ENCODE assay signal across 15 mouse cellular contexts in the genomic region with DNA sequence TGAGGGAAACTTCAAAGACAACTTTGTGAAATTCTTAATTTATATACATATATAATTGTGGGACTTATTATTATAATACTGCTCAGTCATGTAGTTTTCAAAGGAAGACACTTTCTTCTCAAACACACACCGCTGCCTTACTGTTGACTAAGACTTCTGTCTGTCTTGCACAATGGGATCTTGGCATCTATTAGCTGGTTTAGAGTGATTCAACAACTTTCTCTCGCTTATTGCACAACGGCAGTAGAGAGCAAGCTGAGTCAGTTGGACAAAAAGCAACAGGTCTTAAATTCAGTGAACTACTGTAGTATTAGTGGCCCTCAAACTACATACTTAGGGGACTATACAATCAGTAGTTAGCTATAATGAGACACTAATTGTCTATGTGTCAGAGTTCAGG. TPM values are rescaled to one million over a fixed set of nuclear protein-coding genes. Genes with fewer than 3 reads are reported as not detected.
A peak's percentile ranks its signal among the peaks of the same experiment; 100 is the strongest.
DNase-seq lines count a peak whose midpoint lies in the region; ATAC-seq and TF ChIP-seq lines count a peak whose summit lies in the region.
"Had no signal": no experiment of that assay in that cellular context is flagged by ENCODE, and none has a peak within 500 bp of the region (broad histone marks: within the 10 kb centered on the region; RNA-seq: fewer than 3 reads in every experiment).

No protein-coding gene starts in this region.

- H3K4me1 ChIP-seq in heart, embryonic 12.5 days (replicated peaks) = no peaks in the 10 kb centered on the region
- H3K4me1 ChIP-seq in forebrain, embryonic 13.5 days = no peaks in the 10 kb centered on the region
- no peaks in the 10 kb centered on the region for H3K4me1 ChIP-seq in intestine, postnatal 0 days (replicated peaks; ENCODE audit: control insufficient read depth, insufficient read depth, low read length)
- H3K4me1 ChIP-seq: intestine, embryonic 15.5 days had no signal

- no peak overlapping the region for H3K27ac ChIP-seq in heart, embryonic 12.5 days (ENCODE audit: poor library complexity, severe bottlenecking)
- H3K27ac ChIP-seq in macrophage = peak overlapping the region; percentile 58
- H3K27ac ChIP-seq in forebrain, embryonic 13.5 days = no peak overlapping the region
- H3K27ac ChIP-seq in intestine, postnatal 0 days (ENCODE audit: low read depth, low read length) = no peak overlapping the region
- H3K27ac ChIP-seq: intestine, embryonic 15.5 days; left cerebral cortex, adult 2 months had no signal

- no peak for TF ChIP-seq CTCF in C2C12 (IDR thresholded peaks at IDR 0.05; ENCODE audit: control insufficient read depth, insufficient read depth, insufficient read length)
- TF ChIP-seq CTCF in intestine, postnatal 0 days (IDR thresholded peaks at IDR 0.05; ENCODE audit: low read depth) = no peak

- 84% methylated on average over 3 of the region's 3 CpGs for WGBS in heart, embryonic 12.5 days
- 0% methylated on average over 3 of the region's 3 CpGs for WGBS in macrophage (ENCODE audit: missing documents)
- 79% methylated on average over 3 of the region's 3 CpGs for WGBS in forebrain, embryonic 13.5 days
- WGBS in intestine, postnatal 0 days = 45% methylated on average over 3 of the region's 3 CpGs

- no peaks in the 10 kb centered on the region for H3K9me3 ChIP-seq in heart, embryonic 12.5 days (replicated peaks)
- H3K9me3 ChIP-seq in forebrain, embryonic 13.5 days (replicated peaks) = no peaks in the 10 kb centered on the region
- H3K9me3 ChIP-seq in intestine, postnatal 0 days (ENCODE audit: control insufficient read depth) = no peaks in the 10 kb centered on the region
- H3K9me3 ChIP-seq: embryonic facial prominence, embryonic 12.5 days; intestine, embryonic 15.5 days had no signal

- H3K79me3 ChIP-seq in C2C12 (ENCODE audit: low read depth) = no peaks in the 10 kb centered on the region

- H3K36me3 ChIP-seq in heart, embryonic 12.5 days = no peaks in the 10 kb centered on the region
- H3K36me3 ChIP-seq in C2C12 (ENCODE audit: control insufficient read depth, insufficient read depth) (no peaks in the 10 kb centered on the region), macrophage (ENCODE audit: inconsistent target) (no peaks in the 10 kb centered on the region)
- no peaks in the 10 kb centered on the region for H3K36me3 ChIP-seq in forebrain, embryonic 13.5 days (ENCODE audit: poor library complexity, severe bottlenecking)
- H3K36me3 ChIP-seq in intestine, postnatal 0 days (ENCODE audit: control insufficient read depth, insufficient read depth) = no peaks in the 10 kb centered on the region
- H3K36me3 ChIP-seq: embryonic facial prominence, embryonic 12.5 days; intestine, embryonic 15.5 days had no signal

- no peak overlapping the region for H3K9ac ChIP-seq in heart, embryonic 12.5 days
- H3K9ac ChIP-seq in forebrain, embryonic 13.5 days = no peak overlapping the region
- no peak overlapping the region for H3K9ac ChIP-seq in intestine, postnatal 0 days (ENCODE audit: low read depth, low read length)
- H3K9ac ChIP-seq: embryonic facial prominence, embryonic 12.5 days; intestine, embryonic 15.5 days; lung, embryonic 14.5 days had no signal

- H3K4me3 ChIP-seq in heart, embryonic 12.5 days = no peak overlapping the region
- H3K4me3 ChIP-seq in C2C12 (ENCODE audit: insufficient read depth, poor library complexity, severe bottlenecking) (no peak overlapping the region), macrophage (ENCODE audit: inconsistent target) (no peak overlapping the region)
- no peak overlapping the region for H3K4me3 ChIP-seq in forebrain, embryonic 13.5 days
- H3K4me3 ChIP-seq in intestine, postnatal 0 days (ENCODE audit: low read depth, low read length) = no peak overlapping the region
- H3K4me3 ChIP-seq: embryonic facial prominence, embryonic 12.5 days; intestine, embryonic 15.5 days; left cerebral cortex, adult 2 months had no signal

- ATAC-seq in heart, embryonic 12.5 days (ENCODE audit: insufficient number of reproducible peaks, low FRiP score) = no peak
- peak; percentile 40 for ATAC-seq in common myeloid progenitor, adult 5-6 weeks (replicated peaks; ENCODE audit: low read depth, poor library complexity, severe bottlenecking)
- no peak for ATAC-seq in forebrain, embryonic 13.5 days
- no peak for ATAC-seq in intestine, postnatal 0 days
- ATAC-seq: intestine, embryonic 15.5 days had no signal

- peak; percentile 93 for DNase-seq in heart, adult 11 months
- DNase-seq in kidney, postnatal 14 days = no peak
- DNase-seq: cerebellum, adult 8-10 months; kidney, postnatal 4 days; lung, embryonic 14.5 days; spleen, adult 18-20 months had no signal

- H3K4me2 ChIP-seq in heart, embryonic 12.5 days = no peak overlapping the region
- H3K4me2 ChIP-seq in forebrain, embryonic 13.5 days = no peak overlapping the region
- H3K4me2 ChIP-seq in intestine, postnatal 0 days (replicated peaks; ENCODE audit: low read depth) = no peak overlapping the region
- H3K4me2 ChIP-seq: embryonic facial prominence, embryonic 12.5 days; intestine, embryonic 15.5 days; lung, embryonic 14.5 days had no signal

- H3ac ChIP-seq in C2C12 (ENCODE audit: control insufficient read depth, insufficient read length, low read depth) = no peak overlapping the region

- no peaks in the 10 kb centered on the region for H3K79me2 ChIP-seq in C2C12 (ENCODE audit: control insufficient read depth, insufficient read depth)
- H3K79me2 ChIP-seq in macrophage (ENCODE audit: inconsistent target) = no peaks in the 10 kb centered on the region

- H3K27me3 ChIP-seq in heart, embryonic 12.5 days (replicated peaks) = no peaks in the 10 kb centered on the region
- no peaks in the 10 kb centered on the region for H3K27me3 ChIP-seq in C2C12 (ENCODE audit: control insufficient read depth, insufficient read depth, insufficient read length)
- no peaks in the 10 kb centered on the region for H3K27me3 ChIP-seq in forebrain, embryonic 13.5 days
- H3K27me3 ChIP-seq in intestine, postnatal 0 days (replicated peaks; ENCODE audit: control insufficient read depth, insufficient read depth, low read length) = no peaks in the 10 kb centered on the region
- H3K27me3 ChIP-seq: embryonic facial prominence, embryonic 12.5 days; intestine, embryonic 15.5 days had no signal

TF ChIP-seq in C2C12, 6 proteins besides CTCF, POLR2A, EP300 and RAD21:
- TF ChIP-seq CEBPB (IDR thresholded peaks at IDR 0.05; ENCODE audit: low read depth) (peak; percentile 94), MYOG (IDR thresholded peaks at IDR 0.05; ENCODE audit: control insufficient read depth, extremely low read depth, insufficient read length) (no peak)

RNA-seq across cellular contexts. Expression of gene Itm2b, which starts 25.0 kb away (rescaled TPM):
- polyA plus RNA-seq in heart, embryonic 12.5 days (2016; fragmentation: Nextera tagmentation; extraction: Ambion mirVana) = 642 and 652 TPM in 2 replicates
- polyA plus RNA-seq in C2C12 (2012; fragmentation: generic; extraction: Trizol) = 153 TPM
- 694 and 751 TPM in 2 replicates for total RNA-seq in common myeloid progenitor, adult 5-6 weeks (2017)
- total RNA-seq in macrophage (2018; cell fraction: chromatin; rRNA removed) = 100 to 1,000 TPM in 25 of 26 experiments, 10 to 100 TPM in 1; 99.9 to 715 (median 297) TPM
- 1,000 to 10,000 TPM; 2,781 to 4,191 (median 3,475) TPM for total RNA-seq in macrophage (2018; cell fraction: cytosol; rRNA removed)
- 1,000 to 10,000 TPM in 24 of 26 experiments, 100 to 1,000 TPM in 2; 559 to 2,630 (median 1,649) TPM for total RNA-seq in macrophage (2018; cell fraction: nucleus; rRNA removed)
- polyA plus RNA-seq in macrophage (2018) = 3,192 to 6,999 TPM (median 6,128 TPM) in 3 replicates
- polyA plus RNA-seq in forebrain, embryonic 13.5 days (2015; fragmentation: Nextera tagmentation; extraction: Ambion mirVana) = 450 and 508 TPM in 2 replicates
- polyA plus RNA-seq in intestine, postnatal 0 days (2015; fragmentation: Nextera tagmentation; extraction: Ambion mirVana) = 1,587 and 1,596 TPM in 2 replicates
